Mouse (Mus musculus) adrenal gland, postnatal 36 days (tissue): ENCODE measurements around the gene Rps24. TPM values are rescaled to one million over a fixed set of nuclear protein-coding genes. Genes with fewer than 3 reads are reported as not detected.

Source experiments
- DNase-seq, 2 experiments: peaks; one replicate each; pipeline ENCODE4 v3.0.0; 2021; ENCODE audit warnings: mixed read lengths in 1 of 2
- total RNA-seq, 2 experiments: library from RNA; stranded (reverse); gene quantifications; 2 replicates each; pipeline ENCODE4 v1.2.3; 2021

Gene Rps24
- total RNA-seq, 2 experiments from 2014 or later, result 1,576 to 1,729 TPM

- no peak for DNase-seq
Observed at GRCm38 (mm10) chr14:24510679-24511078, 23.8 kb downstream of the Rps24 start.

GRCm38 (mm10) chr14:24512527-24513161, 25.7 kb downstream of the Rps24 start:
- no peak for DNase-seq

- DNase-seq, result no peak
Observed at GRCm38 (mm10) chr14:24521597-24521996, 34.7 kb downstream of the Rps24 start.

GRCm38 (mm10) chr14:24525137-24525536, 38.2 kb downstream of the Rps24 start:
- DNase-seq, result no peak

GRCm38 (mm10) chr14:24525677-24526415, 38.9 kb downstream of the Rps24 start:
- DNase-seq, result no peak

GRCm38 (mm10) chr14:24526440-24526839, 39.5 kb downstream of the Rps24 start:
- DNase-seq, result no peak

- no peak for DNase-seq
Observed at GRCm38 (mm10) chr14:24530228-24530627, 43.3 kb downstream of the Rps24 start.

- no peak for DNase-seq
Observed at GRCm38 (mm10) chr14:24534865-24535545, 48.1 kb downstream of the Rps24 start.

- DNase-seq, result no peak
Observed at GRCm38 (mm10) chr14:24542901-24543300, 56.0 kb downstream of the Rps24 start.

- DNase-seq, result peak; percentile 17 to 36
Observed at GRCm38 (mm10) chr14:24544057-24544456, 57.1 kb downstream of the Rps24 start.

Other genes starting within 250 kb of the Rps24 start
- 10 to 100 TPM; 41.3 to 51.0 TPM for gene Dlg5, start 241.2 kb upstream of the Rps24 start, total RNA-seq
- gene E330034G19Rik, start 193.9 kb upstream of the Rps24 start, total RNA-seq, result not detected
- 10 to 100 TPM; 19.0 to 19.6 TPM for gene Polr3a, start 67 bp upstream of the Rps24 start, total RNA-seq